Mouse (Mus musculus) liver, embryonic 14.5 days (tissue): ENCODE measurements around the gene Coro1c. TPM values are rescaled to one million over a fixed set of nuclear protein-coding genes. Genes with fewer than 3 reads are reported as not detected.
A peak's percentile ranks its signal among the peaks of the same experiment; 100 is the strongest.

ENCODE experiments used
- ATAC-seq: fragments of 200-750 bp; cut with Nextera tagmentation; 2 replicates; pipeline ENCODE4 v1.8.0; 2017; ENCODE audit warnings: moderate number of reproducible peaks, mild to moderate bottlenecking, moderate library complexity; ENCODE audit not compliant: insufficient read depth
- DNase-seq, 3 experiments: peaks; one replicate each; pipeline ENCODE4 v3.0.0-alpha.2; 2012 to 2013; ENCODE audit warnings: low read depth in 3 of 3, low spot score in 3 of 3
- H3K27ac ChIP-seq: fragments of 300-500 bp; sonication (generic); 2 replicates; pipeline ENCODE4 v1.5.1; 2014; ENCODE audit warnings: moderate library complexity, mild to moderate bottlenecking, control low read depth, inconsistent platforms
- H3K27me3 ChIP-seq: fragments of 300-500 bp; sonication (generic); 2 replicates; pipeline ENCODE4 v1.6.1; 2014; ENCODE audit warnings: mild to moderate bottlenecking, low read length, moderate library complexity; ENCODE audit not compliant: control insufficient read depth, insufficient read depth
- H3K36me3 ChIP-seq: fragments of 300-500 bp; sonication (generic); replicated peaks from 2 replicates; pipeline ENCODE4 v1.6.1; 2014; ENCODE audit warnings: low read depth; ENCODE audit not compliant: control insufficient read depth, insufficient read depth
- H3K4me1 ChIP-seq, 2 experiments: fragments of 200-500 bp in 1 of 2; fragments of 300-500 bp in 1 of 2; sonication (generic) in 1 of 2; replicated peaks; 2 replicates each; pipeline ENCODE4 v1.6.1; 2012 to 2014; ENCODE audit warnings: antibody characterized with exemption in 1 of 2, inconsistent platforms in 1 of 2, low read length in 1 of 2; ENCODE audit not compliant: control insufficient read depth in 2 of 2, insufficient read depth in 2 of 2
- H3K4me2 ChIP-seq: fragments of 300-500 bp; sonication (generic); 2 replicates; pipeline ENCODE4 v1.6.1; 2014; ENCODE audit warnings: low read depth, mild to moderate bottlenecking, control low read depth, moderate library complexity
- H3K4me3 ChIP-seq, 2 experiments: fragments of 200-500 bp in 1 of 2; fragments of 300-500 bp in 1 of 2; sonication (generic) in 1 of 2; 2 replicates each; pipeline ENCODE4 v1.5.1; 2012 to 2014; ENCODE audit warnings: low read depth in 2 of 2, low read length in 2 of 2, mild to moderate bottlenecking in 2 of 2, control low read depth in 1 of 2, inconsistent platforms in 1 of 2, moderate library complexity in 1 of 2; ENCODE audit not compliant: insufficient read depth in 1 of 2
- H3K9ac ChIP-seq: fragments of 300-500 bp; sonication (generic); replicated peaks from 2 replicates; pipeline ENCODE4 v1.6.1; 2014; ENCODE audit warnings: mild to moderate bottlenecking, control low read depth, moderate library complexity
- H3K9me3 ChIP-seq: fragments of 300-500 bp; sonication (generic); 2 replicates; pipeline ENCODE4 v1.6.1; 2016; ENCODE audit warnings: low read length, mixed read lengths; ENCODE audit not compliant: control insufficient read depth
- CTCF ChIP-seq: IDR thresholded peaks from 2 replicates; pipeline ENCODE4 v1.5.1; 2016; ENCODE audit warnings: antibody characterized with exemption, low read depth, control low read depth
- EP300 ChIP-seq: IDR thresholded peaks from 2 replicates; pipeline ENCODE4 v1.6.1; 2016; ENCODE audit warnings: antibody characterized with exemption, low read depth
- WGBS: fragments of 180-500 bp; shearing (Covaris S2); extraction: QIAGEN DNeasy Blood & Tissue Kit; methylation state at CpG from one replicate; pipeline ENCODE4 v1.1.7; 2014; ENCODE audit not compliant: insufficient replicate concordance; 5-methylcytosine and 5-hydroxymethylcytosine counted together
- polyA plus RNA-seq, 2 experiments: library from polyadenylated mRNA; depleted of rRNA in 1 of 2; stranded (reverse) in 1 of 2; unstranded in 1 of 2; fragments of >200 nt; fragmentation: Nextera tagmentation in 1 of 2; extraction: Ambion mirVana in 1 of 2; gene quantifications; 2 replicates each; pipeline versions ENCODE4 v1.2.1 to v1.2.3; 2012 to 2014

Gene Coro1c
- polyA plus RNA-seq, 2 experiments, result 26.2 to 35.6 TPM

GRCm38 (mm10) chr5:113887132-113887531 lies 21.4 kb downstream of the Coro1c start:
- Histone ChIP-seq H3K27ac (no peak overlapping the region), H3K9ac (no peak overlapping the region), H3K4me2 (no peak overlapping the region), H3K4me3 (no peak overlapping the region), H3K9me3 (no peaks in the 10 kb centered on the region), H3K4me1 (peaks cover 0 to 16% of the 10 kb centered on the region in 2 experiments; a peak in 3 of 4 replicates), H3K27me3 (no peaks in the 10 kb centered on the region), H3K36me3 (no peaks in the 10 kb centered on the region)
- TF ChIP-seq EP300 (no peak), CTCF (no peak)
- 75% methylated on average over 11 of the region's 11 CpGs for WGBS
- ATAC-seq, result no peak
- DNase-seq, result no peak

GRCm38 (mm10) chr5:113885623-113886022 lies 22.9 kb downstream of the Coro1c start:
- H3K4me3 ChIP-seq, result no peak overlapping the region
- H3K27ac ChIP-seq, result no peak overlapping the region
- TF ChIP-seq EP300, result no peak
- no peak for TF ChIP-seq CTCF
- no peaks in the 10 kb centered on the region for H3K27me3 ChIP-seq
- no peaks in the 10 kb centered on the region for H3K36me3 ChIP-seq
- peaks cover 0 to 16% of the 10 kb centered on the region in 2 experiments; a peak in 3 of 4 replicates for H3K4me1 ChIP-seq
- ATAC-seq (no peak), DNase-seq (no peak)
- 63% methylated on average over 8 of the region's 8 CpGs for WGBS
- no peak overlapping the region for H3K9ac ChIP-seq
- no peaks in the 10 kb centered on the region for H3K9me3 ChIP-seq
- H3K4me2 ChIP-seq, result no peak overlapping the region

GRCm38 (mm10) chr5:113884750-113885149 lies 23.8 kb downstream of the Coro1c start:
- Histone ChIP-seq H3K36me3 (no peaks in the 10 kb centered on the region), H3K27ac (no peak overlapping the region), H3K9ac (no peak overlapping the region), H3K9me3 (no peaks in the 10 kb centered on the region), H3K4me2 (peak overlapping the region; percentile 18; the same call in 1 of the 2 replicates), H3K27me3 (no peaks in the 10 kb centered on the region), H3K4me3 (no peak overlapping the region), H3K4me1 (peaks cover 0 to 16% of the 10 kb centered on the region in 2 experiments; a peak in 3 of 4 replicates)
- TF ChIP-seq EP300, result no peak
- no peak for TF ChIP-seq CTCF
- DNase-seq (no peak), ATAC-seq (no peak)
- WGBS, result 75% methylated on average over 7 of the region's 7 CpGs

DNA sequence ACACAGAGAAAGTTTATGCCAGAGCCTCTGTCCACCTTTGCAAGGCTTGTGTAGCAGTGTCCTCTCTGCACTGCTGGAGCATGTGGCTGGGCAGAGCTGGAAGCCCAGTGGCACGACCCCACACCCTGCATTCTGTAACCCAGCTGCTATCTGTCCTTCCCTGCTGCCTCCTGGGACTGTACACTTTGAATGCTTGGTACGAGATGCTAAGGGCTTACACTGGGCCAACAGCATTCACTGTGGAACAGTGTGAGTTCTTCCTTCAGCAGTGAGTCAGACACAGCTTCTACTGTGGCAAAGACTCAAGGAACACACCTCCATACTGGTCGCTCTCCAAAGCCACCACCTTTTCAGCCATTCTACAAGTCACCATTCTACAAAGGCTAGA lies 25.2 kb downstream of the Coro1c start:
- Histone ChIP-seq H3K4me2 (no peak overlapping the region), H3K27ac (no peak overlapping the region), H3K9ac (no peak overlapping the region; the same call in 1 of the 2 replicates), H3K27me3 (no peaks in the 10 kb centered on the region), H3K4me3 (no peak overlapping the region), H3K4me1 (peaks cover 0 to 16% of the 10 kb centered on the region in 2 experiments; a peak in 3 of 4 replicates), H3K36me3 (no peaks in the 10 kb centered on the region), H3K9me3 (no peaks in the 10 kb centered on the region)
- WGBS, result 13% methylated on average over 3 of the region's 3 CpGs
- ATAC-seq (peak; percentile 12; the same call in 1 of the 2 replicates), DNase-seq (no peak)
- TF ChIP-seq CTCF (no peak), EP300 (no peak)

- H3K36me3 ChIP-seq, result no peaks in the 10 kb centered on the region
- DNase-seq (no peak), ATAC-seq (no peak)
- H3K4me2 ChIP-seq, result no peak overlapping the region
- no peak overlapping the region for H3K9ac ChIP-seq
- no peak overlapping the region for H3K27ac ChIP-seq
- WGBS, result 69% methylated on average over 15 of the region's 15 CpGs
- H3K4me3 ChIP-seq, result no peak overlapping the region
- no peaks in the 10 kb centered on the region for H3K9me3 ChIP-seq
- no peak for TF ChIP-seq EP300
- no peak for TF ChIP-seq CTCF
- H3K27me3 ChIP-seq, result no peaks in the 10 kb centered on the region
- H3K4me1 ChIP-seq, result peaks cover 0 to 18% of the 10 kb centered on the region in 2 experiments; a peak in 3 of 4 replicates
These were observed 25.8 kb downstream of the Coro1c start for GRCm38 (mm10) chr5:113882566-113883383.
